Mouse (Mus musculus): ENCODE data around the gene Plxdc1.

The Plxdc1 gene

DNA sequence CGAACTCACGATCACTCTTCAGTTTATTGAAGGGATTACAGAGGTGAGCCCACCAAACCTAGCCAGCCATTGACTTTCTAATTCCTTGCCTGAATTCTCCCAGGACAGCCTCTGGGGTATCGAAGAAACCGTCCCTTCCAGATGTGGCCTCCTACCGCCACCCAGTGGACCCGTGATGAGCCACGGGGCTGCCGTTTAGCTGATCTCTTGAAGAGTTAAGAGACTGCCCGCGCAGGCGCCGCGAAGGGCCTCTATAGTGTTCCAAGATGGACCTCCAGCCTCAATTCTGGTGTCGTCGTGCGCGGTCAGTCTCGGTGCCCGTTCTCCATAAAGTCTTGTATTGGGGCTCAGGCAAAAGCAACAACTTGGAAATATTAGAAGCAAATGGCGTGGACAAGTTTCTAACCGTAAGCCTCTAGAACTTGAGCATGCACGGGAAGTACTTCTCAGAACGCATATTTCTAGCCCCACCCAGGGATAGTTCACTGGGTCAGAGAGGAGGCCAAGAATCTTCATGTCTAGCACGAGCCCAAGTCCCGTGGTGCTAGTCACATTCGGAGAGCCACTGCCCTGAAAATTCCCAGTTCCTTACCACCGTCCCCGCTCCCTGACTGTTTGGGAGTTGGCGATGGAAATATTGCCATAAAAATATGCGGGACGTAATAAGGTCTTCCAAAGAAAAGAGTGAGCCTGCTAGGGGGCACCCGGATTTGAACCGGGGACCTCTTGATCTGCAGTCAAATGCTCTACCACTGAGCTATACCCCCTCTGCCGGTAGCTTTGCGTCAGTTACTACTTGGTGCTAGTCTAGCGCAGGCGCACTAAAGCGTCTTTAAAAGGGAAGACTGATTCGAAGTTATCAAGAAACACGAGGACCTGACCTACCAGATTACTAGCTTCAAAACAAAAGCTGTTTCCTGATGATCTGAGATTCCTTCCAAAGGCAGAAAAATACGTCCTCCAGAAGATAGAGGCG, 1.6 kb upstream of the Plxdc1 start:
- DNase-seq (ENCODE audit: low spot score in 2 of 2): peak; percentile 93 to 98

DNA sequence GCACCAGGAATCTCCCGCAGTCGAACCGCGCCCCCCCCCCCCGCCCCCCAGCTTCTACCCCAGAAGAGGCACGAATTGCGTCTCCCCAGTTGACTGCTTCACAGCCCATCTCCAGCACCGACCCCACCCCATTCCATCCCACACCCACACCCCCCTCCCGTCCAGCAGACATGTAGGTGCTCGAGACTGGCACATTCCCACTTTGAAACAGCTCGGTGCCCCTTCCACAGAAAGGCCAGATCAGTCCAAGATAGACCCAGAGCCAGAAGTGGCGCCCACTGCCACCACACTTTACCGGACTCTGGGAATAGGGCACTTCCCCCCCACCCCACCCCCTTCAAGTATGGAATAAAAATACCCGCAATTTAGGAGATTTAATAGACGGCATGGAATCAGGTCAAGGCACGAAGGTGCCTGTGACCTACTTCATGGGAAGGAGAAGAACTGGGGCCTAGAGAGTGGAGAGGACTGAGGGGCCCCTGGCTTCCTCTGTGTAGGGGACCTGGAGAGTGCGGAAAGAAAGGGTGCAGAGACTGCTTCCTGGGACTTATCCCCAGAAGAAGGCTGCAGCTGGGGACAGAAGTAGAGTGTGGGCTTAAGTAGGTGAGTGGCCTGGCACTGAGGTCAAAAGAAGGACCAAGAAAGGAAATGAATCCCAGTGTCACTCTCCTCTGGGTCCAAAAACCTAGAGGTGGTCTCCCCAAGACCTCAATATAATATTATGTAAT, 658 bp upstream of the Plxdc1 start:
- no peak for DNase-seq (ENCODE audit: low spot score in 2 of 2)

DNA sequence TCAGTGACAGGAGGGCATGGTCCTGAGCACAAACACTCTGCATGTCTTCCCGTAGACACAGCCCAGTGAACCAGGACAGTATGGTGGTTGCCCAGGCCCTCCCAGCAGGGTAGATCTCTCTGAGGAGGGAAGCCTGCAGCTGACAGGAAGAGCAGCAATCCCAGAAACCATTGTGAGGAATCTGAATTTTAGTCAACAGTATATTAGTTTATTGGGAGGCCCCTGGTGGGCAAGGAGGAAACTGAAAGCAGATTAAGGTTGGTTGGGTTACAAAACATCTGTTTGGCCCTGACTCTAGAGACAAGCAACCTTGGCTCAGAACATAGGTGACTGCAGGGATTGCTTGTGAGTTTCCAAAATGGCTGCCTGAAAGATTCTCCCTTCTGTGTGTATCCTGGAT, 2.3 kb downstream of the Plxdc1 start:
- no peak for DNase-seq (ENCODE audit: low spot score in 2 of 2)

DNA sequence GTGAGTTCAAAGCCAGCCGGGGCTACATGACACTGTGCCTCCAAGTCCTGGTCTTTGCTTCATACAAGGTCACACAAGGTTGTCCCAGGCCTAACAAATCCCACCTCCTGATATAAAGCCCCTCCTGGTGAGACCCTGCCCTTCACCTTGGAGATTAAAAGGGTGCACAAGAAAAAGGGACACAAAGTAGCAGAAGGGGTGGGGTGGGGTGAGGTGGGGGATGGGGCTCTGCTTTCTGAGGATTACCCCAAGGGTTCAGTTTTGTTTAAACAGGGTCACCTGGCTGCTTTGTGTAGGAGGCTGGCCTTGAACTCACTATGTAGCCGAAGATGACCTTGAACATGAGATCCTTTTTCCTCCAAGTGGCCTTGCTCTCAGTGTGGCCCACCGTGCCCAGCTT, 2.7 kb downstream of the Plxdc1 start:
- DNase-seq (ENCODE audit: low spot score in 2 of 2): no peak

DNA sequence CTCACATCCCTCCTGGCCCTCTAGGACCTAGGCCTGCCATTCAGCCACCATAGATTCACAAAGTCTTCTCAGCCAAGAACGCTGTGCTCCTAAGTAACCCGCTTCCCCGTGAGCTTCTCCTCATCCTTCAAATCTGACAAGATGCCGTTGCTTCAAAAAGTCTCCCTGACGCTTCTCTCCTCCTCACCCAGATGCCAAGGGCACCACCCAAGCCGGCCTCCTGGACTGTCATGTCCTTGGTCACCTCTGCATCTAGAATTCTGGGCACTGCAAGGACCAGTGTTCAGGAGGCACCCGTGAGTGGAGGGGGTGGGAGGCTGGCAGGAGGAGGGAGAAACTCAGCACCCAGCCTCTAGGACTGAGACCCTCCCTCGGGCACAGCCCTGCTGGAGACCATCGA, 3.5 kb downstream of the Plxdc1 start:
- no peak for DNase-seq (ENCODE audit: low spot score in 2 of 2)

DNA sequence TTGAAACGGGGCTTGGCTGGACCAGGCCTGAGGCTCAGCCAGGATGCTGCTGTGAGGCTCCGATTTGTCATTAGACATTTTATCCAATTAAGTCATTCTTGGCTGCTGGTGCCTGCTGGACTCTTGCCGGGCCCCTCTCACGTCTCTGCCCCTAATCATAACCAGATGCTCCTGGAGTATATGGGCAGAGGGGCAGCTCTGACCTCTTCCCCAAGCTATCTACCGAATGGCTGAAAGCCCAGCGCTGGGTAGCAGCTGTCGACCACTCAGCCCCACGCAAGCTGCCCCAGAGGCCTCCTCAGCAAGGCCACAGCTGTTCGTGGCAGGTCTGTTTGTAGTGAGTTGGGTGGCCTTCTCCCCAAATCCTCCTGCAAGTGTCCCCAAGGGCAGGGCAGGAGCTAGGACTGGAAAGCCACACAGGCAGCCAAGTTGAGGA, 5.7 kb downstream of the Plxdc1 start:
- DNase-seq (ENCODE audit: low spot score in 2 of 2): no peak

DNA sequence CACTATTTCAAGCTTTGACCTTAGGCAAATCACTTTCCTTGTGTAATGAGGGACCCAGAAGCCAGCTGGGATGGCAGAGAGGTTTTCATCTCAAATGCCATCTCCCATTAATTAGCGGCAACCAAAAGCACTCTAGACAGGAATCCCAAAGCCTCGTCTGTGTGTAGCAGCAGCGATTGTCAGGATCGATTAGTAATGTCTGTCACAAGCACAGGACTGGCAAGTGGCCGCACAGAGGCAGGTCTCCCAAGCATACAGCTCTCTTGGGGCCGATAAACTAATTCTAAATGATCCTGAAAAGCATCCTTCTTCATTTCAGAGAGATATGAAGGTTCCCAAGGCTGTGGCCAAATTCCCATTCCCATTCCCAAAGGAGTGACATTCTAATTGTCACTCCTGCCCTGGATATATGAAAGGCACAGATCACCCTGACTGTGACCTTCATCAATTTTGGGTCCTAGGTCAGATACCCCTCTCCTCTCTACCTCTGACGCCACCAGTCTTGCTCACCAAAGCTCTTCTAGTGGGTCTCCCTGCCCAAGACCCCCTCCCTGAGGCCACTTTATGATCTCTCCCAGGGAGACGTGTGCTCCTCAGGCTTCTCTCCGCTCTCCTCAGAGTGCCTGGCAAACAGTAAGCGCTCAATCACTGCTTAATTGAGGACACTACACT, 6.3 kb downstream of the Plxdc1 start:
- no peak for DNase-seq (ENCODE audit: low spot score in 2 of 2)

DNA sequence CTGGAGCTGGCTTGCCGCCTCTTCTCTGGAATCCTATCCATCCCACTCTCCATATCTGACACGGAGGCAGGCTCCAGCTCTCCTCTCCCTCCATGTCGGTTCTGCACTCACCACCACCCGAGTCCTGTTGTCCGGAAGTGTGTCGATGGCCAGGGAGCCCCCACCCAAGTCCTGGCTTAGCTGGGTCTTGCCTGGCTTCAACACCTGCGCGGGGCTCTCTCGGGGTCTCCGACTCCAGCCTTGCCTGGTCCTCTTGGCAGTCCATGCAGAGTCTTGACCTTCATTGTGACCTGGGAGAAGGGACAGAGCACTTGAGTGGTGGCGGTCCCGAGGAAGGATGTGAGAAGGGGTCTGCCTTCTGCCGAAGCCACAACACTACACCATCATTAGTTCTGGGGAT, 7.9 kb downstream of the Plxdc1 start:
- DNase-seq (ENCODE audit: low spot score in 2 of 2): no peak

DNA sequence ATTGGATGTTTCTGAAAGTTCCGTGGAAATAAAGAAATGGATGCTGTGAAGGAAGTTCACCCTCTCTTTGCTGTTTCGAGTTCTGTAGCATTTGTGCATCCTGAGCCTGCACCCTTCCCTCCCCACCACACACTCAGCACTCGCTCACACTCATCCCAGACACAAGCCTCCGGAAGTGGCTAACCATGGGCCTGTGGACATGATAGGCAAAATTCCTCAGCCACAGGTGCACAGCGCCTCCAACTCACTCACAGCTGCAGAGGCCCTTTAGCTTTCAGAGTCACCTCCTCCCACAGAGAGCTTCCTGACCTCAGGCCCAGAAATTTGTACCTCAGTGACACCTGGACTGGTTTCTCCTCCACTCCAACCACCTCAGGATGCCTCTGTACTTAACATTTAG, 8.4 kb downstream of the Plxdc1 start:
- DNase-seq (ENCODE audit: low spot score in 2 of 2): no peak

DNA sequence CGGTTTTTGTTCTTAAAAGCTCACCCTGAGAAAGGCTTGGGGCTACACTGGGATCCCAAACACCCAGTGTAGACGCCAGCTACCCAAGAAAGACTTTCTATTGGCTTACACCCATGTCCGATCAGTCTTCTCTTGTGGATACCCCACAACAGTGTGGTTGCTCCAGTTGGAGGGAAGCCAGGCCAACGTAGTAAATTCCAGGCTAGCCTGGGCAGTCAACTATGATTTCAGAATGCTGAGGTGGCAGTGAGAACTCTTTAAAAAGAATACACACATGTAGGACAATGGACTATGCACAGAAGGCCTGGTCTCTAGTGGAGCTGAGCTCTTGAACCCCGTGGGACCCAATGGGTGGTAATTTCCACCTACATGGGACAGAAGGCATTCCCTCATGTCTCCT, 11.5 kb downstream of the Plxdc1 start:
- no peak for DNase-seq (ENCODE audit: low spot score in 2 of 2)

DNA sequence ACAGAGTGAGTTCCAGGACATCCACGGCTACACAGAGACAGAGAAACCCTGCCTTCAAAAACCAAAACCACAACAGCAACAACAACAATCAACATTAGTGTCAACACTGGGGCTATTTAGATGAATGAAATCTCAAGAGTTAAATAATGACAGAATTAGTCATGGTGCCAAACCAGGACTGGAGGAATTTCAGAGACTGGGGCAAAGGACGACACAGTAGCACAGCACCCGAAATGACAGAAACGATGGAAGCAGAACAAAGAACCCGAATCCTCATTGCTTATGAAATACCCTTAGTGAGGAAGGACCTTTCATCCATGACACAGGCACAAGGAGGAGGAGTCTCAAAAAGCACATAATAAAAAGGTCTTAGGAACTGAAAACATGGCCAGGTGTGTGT, 12.1 kb downstream of the Plxdc1 start:
- DNase-seq (ENCODE audit: low spot score in 2 of 2): no peak

DNA sequence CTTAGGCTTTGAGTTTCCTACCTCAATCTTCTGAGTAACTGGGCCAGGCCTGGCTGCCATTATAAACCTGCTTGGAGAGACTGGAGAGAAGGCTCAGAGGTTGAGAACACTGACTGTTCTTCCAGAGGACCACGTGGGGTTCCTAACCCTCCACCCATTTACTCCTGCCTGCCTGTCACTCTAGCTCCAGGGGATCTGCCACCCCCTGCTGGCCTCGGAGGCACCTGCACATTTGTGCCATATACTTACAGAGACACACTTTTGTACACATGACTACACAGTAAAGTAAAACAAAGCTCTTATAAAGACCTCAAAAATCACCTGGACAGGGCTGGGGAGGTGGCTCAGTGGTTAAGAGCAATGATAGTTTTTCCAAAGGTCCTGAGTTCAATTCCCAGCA, 13.8 kb downstream of the Plxdc1 start:
- DNase-seq (ENCODE audit: low spot score in 2 of 2): no peak

DNA sequence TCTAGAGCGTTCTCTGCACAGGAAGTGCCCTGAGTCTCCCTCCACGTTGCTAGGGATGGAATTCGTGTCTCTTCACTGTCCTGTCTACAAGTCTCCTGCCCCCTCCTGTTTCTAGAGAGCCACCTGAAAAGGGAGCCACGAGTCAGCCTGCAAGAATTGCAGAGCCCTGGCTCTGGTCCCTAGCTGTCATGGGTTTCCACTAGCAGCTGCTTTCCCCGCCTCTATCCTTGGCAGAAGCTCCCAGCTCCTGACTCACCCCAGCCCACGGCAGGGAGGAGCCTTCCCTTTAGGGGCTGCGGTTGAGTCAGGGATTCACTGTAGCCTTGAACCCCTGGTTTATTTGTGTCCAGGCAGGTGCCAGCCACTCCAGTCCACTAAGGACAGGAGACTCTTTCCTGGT, 15.0 kb downstream of the Plxdc1 start:
- no peak for DNase-seq (ENCODE audit: low spot score in 2 of 2)

DNA sequence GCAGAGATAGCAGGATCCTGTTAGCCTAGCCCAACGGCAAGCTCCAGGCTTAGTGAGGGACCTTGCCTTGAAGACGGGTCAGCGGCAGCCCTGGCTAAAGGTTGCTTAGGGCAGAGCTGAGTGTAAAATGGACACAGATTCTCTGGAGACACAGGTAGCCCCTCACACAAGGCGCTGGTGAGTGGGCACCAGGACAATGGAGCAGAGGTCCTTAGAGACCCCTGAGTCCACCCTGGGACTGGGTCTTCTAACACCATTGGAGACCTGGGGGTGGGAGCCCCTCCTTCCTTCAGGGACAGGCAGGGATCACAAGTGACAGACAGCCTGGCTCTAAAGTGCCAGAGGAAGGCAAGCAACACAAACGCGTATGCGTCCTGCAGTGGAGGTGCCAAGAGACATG, 15.5 kb downstream of the Plxdc1 start:
- DNase-seq (ENCODE audit: low spot score in 2 of 2): no peak

DNA sequence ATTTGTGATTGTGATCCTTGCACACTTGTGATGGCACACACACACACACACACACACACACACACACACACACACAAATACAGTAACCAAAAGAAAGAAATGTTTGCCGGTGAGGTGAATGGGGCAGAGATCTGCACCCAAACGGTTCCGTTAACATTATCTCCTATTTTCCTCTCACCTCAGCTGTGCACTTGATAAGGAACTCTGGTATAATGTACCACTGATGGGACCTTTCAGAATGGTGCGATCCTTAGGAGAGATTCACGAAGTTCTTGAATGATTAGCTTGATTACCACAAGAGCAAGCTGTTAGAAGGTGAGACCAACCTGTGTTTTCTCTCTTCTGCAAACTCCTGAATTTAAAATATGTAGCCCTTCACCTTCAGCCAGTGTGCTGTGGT, 17.9 kb downstream of the Plxdc1 start:
- no peak for DNase-seq (ENCODE audit: low spot score in 2 of 2)

DNA sequence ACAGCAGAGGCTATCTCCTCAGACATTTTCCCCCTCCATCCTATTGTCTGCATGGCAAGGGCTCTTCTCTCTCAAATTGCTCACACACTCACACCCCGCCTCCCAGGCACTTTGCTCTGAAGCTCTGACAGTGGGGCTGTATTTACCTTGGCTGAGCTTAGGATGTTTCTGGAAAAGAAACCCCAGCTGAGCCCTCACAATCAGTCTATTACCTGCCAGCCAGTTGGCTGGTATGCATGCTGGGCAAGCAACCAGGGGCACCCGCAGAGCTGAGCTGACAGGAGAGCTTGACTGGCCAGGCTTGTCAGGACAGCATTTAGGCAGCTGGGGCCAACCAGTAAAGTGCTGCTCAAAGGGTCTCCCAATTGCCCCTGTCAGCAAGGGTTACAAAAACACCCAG, 19.1 kb downstream of the Plxdc1 start:
- no peak for DNase-seq (ENCODE audit: low spot score in 2 of 2)

DNA sequence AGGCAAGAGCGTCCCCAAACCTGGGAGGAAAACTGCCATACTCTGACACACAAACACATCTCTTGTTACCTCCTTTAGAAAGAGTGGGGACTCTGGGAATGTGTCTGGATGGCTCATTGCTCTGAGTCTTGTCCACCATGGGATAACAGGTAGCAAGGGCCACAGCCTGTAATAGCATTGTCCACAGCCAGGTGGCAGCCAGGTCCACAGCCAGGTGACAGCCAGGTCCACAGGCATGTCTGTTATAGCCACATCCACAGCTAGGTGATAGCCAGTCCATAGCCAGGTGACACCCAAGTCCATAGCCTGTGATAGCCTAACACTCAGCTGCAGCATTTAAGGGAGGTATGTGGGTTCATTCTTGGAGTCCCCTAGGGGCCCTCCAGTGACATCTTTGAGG, 25.3 kb downstream of the Plxdc1 start:
- DNase-seq (ENCODE audit: low spot score in 2 of 2): no peak

DNA sequence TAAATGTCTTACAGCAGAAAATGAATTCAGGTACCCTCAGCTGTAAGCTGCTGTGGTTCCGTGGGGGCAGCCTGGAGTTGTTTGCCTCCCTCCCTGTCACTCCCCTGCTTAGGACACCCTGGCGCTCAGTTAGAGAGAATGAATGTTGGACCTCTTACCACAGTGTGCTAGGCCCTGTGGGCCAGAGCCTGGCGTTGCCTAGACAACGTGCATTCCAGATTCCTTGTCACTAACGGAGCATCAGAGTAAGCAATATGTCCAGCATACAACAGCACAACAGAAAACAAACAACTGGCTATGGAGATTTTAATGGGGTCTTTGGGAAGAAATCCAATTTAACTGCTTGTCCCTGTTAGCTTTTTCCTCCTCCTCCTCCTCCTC, 27.0 kb downstream of the Plxdc1 start:
- no peak for DNase-seq (ENCODE audit: low spot score in 2 of 2)

DNA sequence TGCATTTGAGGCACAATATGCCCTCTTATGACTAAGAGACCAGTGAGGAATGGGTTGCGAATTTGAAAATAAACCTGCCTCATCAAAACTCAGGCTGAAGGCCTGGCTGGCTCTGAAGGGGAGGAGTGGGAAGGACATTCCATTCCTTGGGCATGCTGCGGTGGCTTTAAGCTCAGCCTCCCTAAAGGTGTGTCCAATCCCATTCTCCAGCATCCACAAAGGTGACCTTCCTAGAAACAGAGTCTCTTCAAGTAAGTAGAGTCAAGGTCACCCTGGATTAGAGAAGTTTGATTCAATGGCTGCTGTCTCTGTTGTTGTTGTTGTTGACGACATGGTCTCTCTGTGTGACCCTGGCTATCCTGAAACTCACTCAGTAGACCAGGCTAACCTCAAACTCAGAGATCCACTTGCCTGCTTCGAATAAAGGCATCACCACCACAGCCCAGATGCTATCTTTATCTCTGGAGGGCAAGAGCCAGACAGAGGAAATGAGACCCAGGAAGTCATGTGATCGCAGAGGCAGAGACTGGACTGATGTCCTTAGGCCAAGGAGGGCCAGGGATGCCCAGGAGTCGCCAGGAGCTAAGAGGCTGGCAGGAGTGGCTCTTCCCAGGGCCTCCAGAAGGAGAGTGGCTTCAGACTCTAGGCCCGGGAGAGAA, 27.5 kb downstream of the Plxdc1 start:
- DNase-seq (ENCODE audit: low spot score in 2 of 2): no peak

DNA sequence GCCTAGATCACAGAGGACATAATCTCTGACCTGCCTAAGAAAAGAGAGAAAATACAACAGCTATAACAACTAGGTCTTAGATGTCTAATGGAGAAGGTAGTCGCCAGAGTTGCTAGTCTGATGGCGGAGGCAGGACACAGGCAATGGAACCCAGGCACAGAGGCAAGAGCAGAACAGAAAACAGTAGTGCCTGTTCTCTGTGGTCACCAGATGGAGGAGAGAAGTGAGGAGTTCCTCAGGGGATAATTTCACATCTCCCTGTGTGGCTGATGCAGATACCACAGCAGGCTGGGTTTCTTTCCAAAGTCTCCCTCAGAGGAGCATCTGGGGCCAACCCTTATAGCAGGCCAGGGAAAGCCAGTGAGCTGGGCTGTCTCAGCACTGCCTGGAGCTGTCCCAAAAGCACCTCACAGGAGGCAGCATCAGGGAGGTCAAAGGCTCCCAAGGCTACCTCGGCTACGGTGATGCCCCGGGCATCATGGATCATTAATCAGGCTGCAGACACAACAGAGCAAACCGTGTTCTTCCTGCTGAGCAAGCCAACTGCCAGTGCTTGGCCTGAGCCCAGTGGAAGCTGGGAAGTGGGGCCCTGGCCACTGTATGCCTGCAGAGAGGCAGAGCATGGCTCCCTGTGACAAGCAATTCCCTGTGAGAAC, 29.2 kb downstream of the Plxdc1 start:
- no peak for DNase-seq (ENCODE audit: low spot score in 2 of 2)

DNA sequence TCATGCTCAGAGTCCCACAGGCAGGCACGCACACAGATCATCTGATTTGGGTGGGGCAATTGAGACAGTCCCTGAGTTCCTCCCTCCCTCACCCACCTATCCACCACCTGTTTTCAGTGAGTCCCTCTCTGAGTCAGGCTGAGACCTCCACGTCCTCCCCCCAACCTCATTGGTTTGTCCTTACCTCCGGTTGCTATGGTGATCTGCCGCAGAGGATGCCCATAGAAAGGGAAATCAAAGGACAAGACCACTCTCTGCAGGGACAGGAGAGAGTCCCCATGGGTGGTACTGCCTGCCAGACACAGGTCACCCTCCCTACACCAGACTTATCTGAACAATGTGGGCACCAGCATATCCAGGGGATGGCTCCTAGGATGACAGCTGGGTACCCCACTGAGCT, 30.3 kb downstream of the Plxdc1 start:
- no peak for DNase-seq (ENCODE audit: low spot score in 2 of 2)
